9 mouse cellular contexts compared by ENCODE assay signal in genomic region chr10:84851981-84852979, GRCm38 (mm10).
DNase-seq lines count a peak whose midpoint lies in the region; ATAC-seq and TF ChIP-seq lines count a peak whose summit lies in the region.
"Had no signal": no experiment of that assay in that cellular context is flagged by ENCODE, and none has a peak within 500 bp of the region (broad histone marks: within the 10 kb centered on the region; RNA-seq: fewer than 3 reads in every experiment).

No protein-coding gene starts in this region.

- no peaks in the 10 kb centered on the region for H3K9me3 ChIP-seq in intestine, embryonic 14.5 days (ENCODE audit: control insufficient read depth, low read length)
- no peaks in the 10 kb centered on the region for H3K9me3 ChIP-seq in intestine, postnatal 0 days (ENCODE audit: control insufficient read depth)
- no peaks in the 10 kb centered on the region for H3K9me3 ChIP-seq in lung, embryonic 14.5 days (ENCODE audit: low read depth, low read length)

- no peak overlapping the region for H3K4me3 ChIP-seq in intestine, embryonic 14.5 days (ENCODE audit: low read depth, low read length)
- no peak overlapping the region for H3K4me3 ChIP-seq in intestine, postnatal 0 days (ENCODE audit: low read depth, low read length)
- H3K4me3 ChIP-seq in lung, embryonic 14.5 days (ENCODE audit: low read depth, low read length) = no peak overlapping the region
- H3K4me3 ChIP-seq: erythroblast, embryonic 14.5 days had no signal

- H3K9ac ChIP-seq in intestine, embryonic 14.5 days (ENCODE audit: low read length) = no peak overlapping the region
- no peak overlapping the region for H3K9ac ChIP-seq in intestine, postnatal 0 days (ENCODE audit: low read depth, low read length)
- 0 out of 2 replicates have a peak overlapping the region, but pooled peaks have one; percentile 1 for H3K9ac ChIP-seq in lung, embryonic 14.5 days

- ATAC-seq in intestine, embryonic 14.5 days (replicated peaks; ENCODE audit: low FRiP score, low TSS enrichment, low read depth) = 0 out of 2 replicates have a peak, but pooled peaks have one; percentile 55
- ATAC-seq in intestine, postnatal 0 days = no peak
- 0 out of 2 replicates have a peak, but pooled peaks have one; percentile 44 for ATAC-seq in erythroblast, adult 5-6 weeks (replicated peaks; ENCODE audit: low FRiP score, poor library complexity, severe bottlenecking)
- ATAC-seq in lung, embryonic 14.5 days (ENCODE audit: insufficient read depth) = peak; percentile 52; the same call in 1 of the 2 replicates

- no peak overlapping the region for H3K4me2 ChIP-seq in intestine, embryonic 14.5 days (ENCODE audit: low read length)
- H3K4me2 ChIP-seq in intestine, postnatal 0 days (replicated peaks; ENCODE audit: low read depth) = no peak overlapping the region
- no peak overlapping the region for H3K4me2 ChIP-seq in lung, embryonic 14.5 days

- H3K27me3 ChIP-seq in intestine, embryonic 14.5 days (replicated peaks; ENCODE audit: control insufficient read depth, insufficient read depth, low read length) = no peaks in the 10 kb centered on the region
- no peaks in the 10 kb centered on the region for H3K27me3 ChIP-seq in intestine, postnatal 0 days (replicated peaks; ENCODE audit: control insufficient read depth, insufficient read depth, low read length)
- no peaks in the 10 kb centered on the region for H3K27me3 ChIP-seq in lung, embryonic 14.5 days (ENCODE audit: insufficient read depth, low read length)

- TF ChIP-seq CTCF in intestine, postnatal 0 days (IDR thresholded peaks at IDR 0.05; ENCODE audit: low read depth) = no peak
- no peak for TF ChIP-seq CTCF in lung, embryonic 14.5 days (IDR thresholded peaks at IDR 0.05; ENCODE audit: low read depth)

- H3K4me1 ChIP-seq in intestine, embryonic 14.5 days (replicated peaks; ENCODE audit: control insufficient read depth, insufficient read depth, low read length) = peaks cover 12% of the 10 kb centered on the region
- H3K4me1 ChIP-seq in intestine, postnatal 0 days (replicated peaks; ENCODE audit: control insufficient read depth, insufficient read depth, low read length) = no peaks in the 10 kb centered on the region
- H3K4me1 ChIP-seq in lung, embryonic 14.5 days (ENCODE audit: insufficient read depth) = peaks cover 8% of the 10 kb centered on the region; the same call in 1 of the 2 replicates

- H3K27ac ChIP-seq in intestine, embryonic 14.5 days (ENCODE audit: low read depth) = no peak overlapping the region
- no peak overlapping the region for H3K27ac ChIP-seq in intestine, postnatal 0 days (ENCODE audit: low read depth, low read length)
- peak overlapping the region; percentile 2; the same call in 1 of the 2 replicates for H3K27ac ChIP-seq in lung, embryonic 14.5 days (ENCODE audit: low read depth)

- H3K36me3 ChIP-seq in intestine, embryonic 14.5 days (ENCODE audit: control insufficient read depth, insufficient read depth, low read length) = no peaks in the 10 kb centered on the region
- no peaks in the 10 kb centered on the region for H3K36me3 ChIP-seq in intestine, postnatal 0 days (ENCODE audit: control insufficient read depth, insufficient read depth)
- no peaks in the 10 kb centered on the region for H3K36me3 ChIP-seq in lung, embryonic 14.5 days (ENCODE audit: insufficient read depth)

- WGBS in intestine, embryonic 14.5 days = 44% methylated on average over 12 of the region's 12 CpGs
- 50% methylated on average over 12 of the region's 12 CpGs for WGBS in intestine, postnatal 0 days
- WGBS in lung, embryonic 14.5 days = 37% methylated on average over 12 of the region's 12 CpGs

- no peak for DNase-seq in intestine, embryonic 14.5 days (ENCODE audit: low spot score)
- peak; percentile 57 for DNase-seq in heart, adult 8-10 months (ENCODE audit: low spot score)
- DNase-seq in kidney, postnatal 10 days = peak; percentile 84
- DNase-seq in lung, embryonic 14.5 days = peak; percentile 80
- DNase-seq in retina, embryonic 14.5 days (ENCODE audit: low spot score) = peak; percentile 40
- DNase-seq in spleen, adult 12 weeks (ENCODE audit: low spot score) = no peak

Comparison
In these comparisons a context has a peak if more than half of its experiments do, and no peak if none do; other contexts are left out.
1. DNase-seq: peak in heart, adult 8-10 months (single experiment), kidney, postnatal 10 days (single experiment), lung, embryonic 14.5 days (single experiment) and retina, embryonic 14.5 days (single experiment); none in intestine, embryonic 14.5 days (single experiment) and spleen, adult 12 weeks (single experiment).